Mouse (Mus musculus) heart, embryonic 12.5 days (tissue): ENCODE measurements around the gene Ccng2. TPM values are rescaled to one million over a fixed set of nuclear protein-coding genes. Genes with fewer than 3 reads are reported as not detected.

Experiments used
- ATAC-seq: fragments of 200-750 bp; cut with Nextera tagmentation; 2 replicates; pipeline ENCODE4 v1.8.0; 2017; ENCODE audit warnings: moderate TSS enrichment, moderate library complexity; ENCODE audit not compliant: insufficient number of reproducible peaks, low FRiP score
- H3K27ac ChIP-seq: fragments of 300-500 bp; sonication (generic); 2 replicates; pipeline ENCODE4 v1.5.1; 2016; ENCODE audit warnings: mild to moderate bottlenecking, moderate library complexity; ENCODE audit not compliant: poor library complexity, severe bottlenecking
- H3K27me3 ChIP-seq: fragments of 300-500 bp; sonication (generic); replicated peaks from 2 replicates; pipeline ENCODE4 v1.6.1; 2016; ENCODE audit warnings: mild to moderate bottlenecking, moderate library complexity
- H3K36me3 ChIP-seq: fragments of 300-500 bp; sonication (generic); 2 replicates; pipeline ENCODE4 v1.6.1; 2016; ENCODE audit warnings: mild to moderate bottlenecking, moderate library complexity
- H3K4me1 ChIP-seq: fragments of 300-500 bp; sonication (generic); replicated peaks from 2 replicates; pipeline ENCODE4 v1.6.1; 2016; ENCODE audit warnings: mild to moderate bottlenecking
- H3K4me2 ChIP-seq: fragments of 300-500 bp; sonication (generic); 2 replicates; pipeline ENCODE4 v1.6.1; 2016; ENCODE audit warnings: mild to moderate bottlenecking, moderate library complexity
- H3K4me3 ChIP-seq: fragments of 300-500 bp; sonication (generic); 2 replicates; pipeline ENCODE4 v1.5.1; 2016; ENCODE audit warnings: mild to moderate bottlenecking
- H3K9ac ChIP-seq: fragments of 300-500 bp; sonication (generic); 2 replicates; pipeline ENCODE4 v1.6.1; 2016; ENCODE audit warnings: mild to moderate bottlenecking, moderate library complexity
- H3K9me3 ChIP-seq: fragments of 300-500 bp; sonication (generic); replicated peaks from 2 replicates; pipeline ENCODE4 v1.6.1; 2016; ENCODE audit warnings: mild to moderate bottlenecking, moderate library complexity
- WGBS: fragments of 180-500 bp; shearing (Covaris S2); methylation state at CpG from one replicate; pipeline ENCODE4 v1.1.7; 2016; 5-methylcytosine and 5-hydroxymethylcytosine counted together
- polyA plus RNA-seq: library from polyadenylated mRNA; unstranded; fragments of >200 nt; fragmentation: Nextera tagmentation; extraction: Ambion mirVana; gene quantifications from 2 replicates; pipeline ENCODE4 v1.2.1, GENCODE M21; 2016

Gene Ccng2
- polyA plus RNA-seq, 1 experiment from 2014 or later: 48.0 TPM

- no peaks in the 10 kb centered on the region for H3K27me3 ChIP-seq
- peaks cover 20% of the 10 kb centered on the region for H3K4me1 ChIP-seq
- no peaks in the 10 kb centered on the region for H3K36me3 ChIP-seq
- H3K9ac ChIP-seq: no peak overlapping the region
- H3K4me2 ChIP-seq: no peak overlapping the region
- no peaks in the 10 kb centered on the region for H3K9me3 ChIP-seq
- ATAC-seq: no peak
- no peak overlapping the region for H3K4me3 ChIP-seq
- whole genome bisulfite sequencing: 58% methylated on average over 6 of the region's 6 CpGs
- no peak overlapping the region; the same call in 1 of the 2 replicates for H3K27ac ChIP-seq
These were observed 3.5 kb upstream of the Ccng2 start for GRCm38 (mm10) chr5:93263396-93264075.

GRCm38 (mm10) chr5:93264136-93264700 lies 2.8 kb upstream of the Ccng2 start:
- H3K4me3 ChIP-seq: no peak overlapping the region
- H3K4me2 ChIP-seq: no peak overlapping the region
- H3K27ac ChIP-seq: no peak overlapping the region; the same call in 1 of the 2 replicates
- H3K9ac ChIP-seq: no peak overlapping the region
- no peak for ATAC-seq
- 47% methylated on average over 1 of the region's 1 CpGs for WGBS
- H3K36me3 ChIP-seq: no peaks in the 10 kb centered on the region
- peaks cover 20% of the 10 kb centered on the region for H3K4me1 ChIP-seq
- H3K27me3 ChIP-seq: no peaks in the 10 kb centered on the region
- no peaks in the 10 kb centered on the region for H3K9me3 ChIP-seq

DNA sequence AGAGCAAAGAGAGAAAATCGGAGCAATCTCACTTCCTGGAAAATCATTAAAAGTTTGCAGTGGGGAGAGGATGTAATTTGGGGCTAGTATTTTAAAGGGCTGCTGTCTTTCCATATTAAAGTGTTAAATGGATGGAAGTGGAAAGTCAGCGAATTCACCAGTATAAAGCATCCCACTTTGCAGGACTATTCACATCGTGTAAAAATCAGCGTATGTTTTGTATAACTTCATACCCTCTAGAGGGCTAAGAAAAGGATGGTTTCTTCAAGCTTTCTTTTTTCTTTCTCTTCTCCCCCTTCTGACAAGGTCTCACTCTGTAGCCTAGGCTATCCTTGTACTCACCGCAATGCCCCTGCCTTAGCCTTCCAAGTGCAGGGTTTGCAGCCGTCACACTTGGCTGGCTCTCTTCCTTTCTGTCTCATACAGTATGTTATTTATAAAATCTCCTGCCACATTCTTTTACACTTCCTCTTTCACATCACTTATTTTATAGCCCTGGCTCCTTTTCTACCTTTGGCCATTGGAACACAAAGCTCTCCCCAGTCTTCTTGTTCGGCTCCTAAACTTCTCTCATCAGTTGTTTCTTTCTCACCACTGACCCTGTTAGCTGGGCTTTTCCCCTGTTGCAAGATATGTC lies 1.8 kb upstream of the Ccng2 start:
- Histone ChIP-seq H3K27me3 (no peaks in the 10 kb centered on the region), H3K9me3 (no peaks in the 10 kb centered on the region), H3K9ac (no peak overlapping the region), H3K4me2 (no peak overlapping the region), H3K27ac (no peak overlapping the region), H3K4me3 (no peak overlapping the region), H3K36me3 (no peaks in the 10 kb centered on the region), H3K4me1 (peaks cover 28% of the 10 kb centered on the region)
- ATAC-seq: no peak
- WGBS: 72% methylated on average over 7 of the region's 7 CpGs

DNA sequence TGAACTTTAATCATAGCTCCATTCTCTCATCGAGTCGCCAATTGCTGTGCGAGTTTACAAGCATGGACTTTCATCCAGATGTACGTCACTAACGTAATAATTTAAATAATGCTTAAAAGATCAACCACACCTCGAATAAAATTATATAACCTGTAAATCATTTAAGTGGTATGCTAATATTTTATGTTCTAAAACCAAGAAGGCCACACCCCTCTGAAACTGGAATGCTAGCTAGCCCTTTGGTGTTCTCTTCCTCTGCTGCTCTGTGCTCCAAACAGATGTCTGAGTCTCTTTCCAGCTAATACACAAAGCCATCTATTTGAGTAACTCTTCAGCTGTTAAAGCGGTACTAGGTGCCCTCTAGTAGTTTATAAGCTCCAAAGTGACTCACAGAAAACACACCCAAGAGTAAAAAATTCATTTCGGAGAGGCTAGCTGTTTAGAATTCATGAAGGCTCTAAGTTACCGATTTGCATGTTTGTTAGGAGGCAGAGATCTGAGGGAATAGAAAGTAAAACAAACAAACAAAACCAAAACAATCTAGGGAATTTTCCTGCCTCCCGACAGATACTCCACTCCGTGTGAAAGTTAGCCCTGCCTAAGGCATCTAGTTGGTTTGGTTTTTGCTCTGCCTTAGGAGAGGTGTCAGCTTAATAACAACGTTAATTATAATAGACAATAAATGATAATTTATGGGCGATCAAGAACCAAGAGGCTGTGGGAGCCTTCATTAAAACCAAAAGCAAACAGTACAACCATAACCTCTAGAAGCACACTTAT lies 1.1 kb upstream of the Ccng2 start:
- H3K27ac ChIP-seq: peak overlapping the region; percentile 84; the same call in 1 of the 2 replicates
- ATAC-seq: no peak
- H3K9ac ChIP-seq: no peak overlapping the region
- peaks cover 28% of the 10 kb centered on the region for H3K4me1 ChIP-seq
- WGBS: 60% methylated on average over 13 of the region's 13 CpGs
- H3K4me3 ChIP-seq: no peak overlapping the region
- no peaks in the 10 kb centered on the region for H3K27me3 ChIP-seq
- peaks cover 5% of the 10 kb centered on the region for H3K36me3 ChIP-seq
- no peaks in the 10 kb centered on the region for H3K9me3 ChIP-seq
- H3K4me2 ChIP-seq: peak overlapping the region; percentile 65; the same call in 1 of the 2 replicates

GRCm38 (mm10) chr5:93267851-93268606 lies 972 bp downstream of the Ccng2 start:
- H3K4me2 ChIP-seq: peak overlapping the region; percentile 67
- H3K9ac ChIP-seq: peak overlapping the region; percentile 95
- H3K27me3 ChIP-seq: no peaks in the 10 kb centered on the region
- H3K27ac ChIP-seq: peak overlapping the region; percentile 89
- peaks cover 24% of the 10 kb centered on the region for H3K4me1 ChIP-seq
- H3K36me3 ChIP-seq: peaks cover 21% of the 10 kb centered on the region
- WGBS: under 1% methylated on average over 48 of the region's 48 CpGs
- no peaks in the 10 kb centered on the region for H3K9me3 ChIP-seq
- H3K4me3 ChIP-seq: peak overlapping the region; percentile 85
- ATAC-seq: peak; percentile 80

DNA sequence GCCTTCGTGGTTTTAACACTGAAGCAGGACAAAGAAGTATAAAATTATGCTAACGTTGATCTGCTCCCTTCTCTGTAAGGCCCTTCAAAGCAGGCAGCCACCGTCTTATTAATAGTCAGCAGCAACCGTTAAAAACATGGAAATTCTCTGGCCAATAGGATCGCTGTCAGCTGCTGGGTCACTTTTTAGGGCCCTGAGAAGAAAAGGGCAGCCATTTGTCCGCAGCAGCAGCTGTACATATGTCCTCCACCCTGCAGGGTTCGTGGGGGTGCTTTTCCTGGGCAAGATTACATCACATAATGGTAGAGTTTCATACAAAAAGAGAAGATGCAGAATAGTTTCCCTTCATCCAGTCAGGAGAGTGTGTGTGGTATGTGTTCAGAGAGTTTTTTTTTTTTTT lies 3.0 kb downstream of the Ccng2 start:
- H3K4me3 ChIP-seq: no peak overlapping the region
- H3K9me3 ChIP-seq: no peaks in the 10 kb centered on the region
- no peaks in the 10 kb centered on the region for H3K27me3 ChIP-seq
- WGBS: 72% methylated on average over 7 of the region's 7 CpGs
- H3K36me3 ChIP-seq: peaks cover 42% of the 10 kb centered on the region
- peak overlapping the region; percentile 55; the same call in 1 of the 2 replicates for H3K4me2 ChIP-seq
- H3K4me1 ChIP-seq: peaks cover 11% of the 10 kb centered on the region; the same call in 1 of the 2 replicates
- H3K27ac ChIP-seq: no peak overlapping the region
- no peak for ATAC-seq
- 0 out of 2 replicates have a peak overlapping the region, but pooled peaks have one; percentile 15 for H3K9ac ChIP-seq

- peaks cover 48% of the 10 kb centered on the region for H3K36me3 ChIP-seq
- 95% methylated on average over 18 of the region's 18 CpGs for WGBS
- no peak for ATAC-seq
These were observed 3.7 kb downstream of the Ccng2 start for GRCm38 (mm10) chr5:93270721-93271120.

DNA sequence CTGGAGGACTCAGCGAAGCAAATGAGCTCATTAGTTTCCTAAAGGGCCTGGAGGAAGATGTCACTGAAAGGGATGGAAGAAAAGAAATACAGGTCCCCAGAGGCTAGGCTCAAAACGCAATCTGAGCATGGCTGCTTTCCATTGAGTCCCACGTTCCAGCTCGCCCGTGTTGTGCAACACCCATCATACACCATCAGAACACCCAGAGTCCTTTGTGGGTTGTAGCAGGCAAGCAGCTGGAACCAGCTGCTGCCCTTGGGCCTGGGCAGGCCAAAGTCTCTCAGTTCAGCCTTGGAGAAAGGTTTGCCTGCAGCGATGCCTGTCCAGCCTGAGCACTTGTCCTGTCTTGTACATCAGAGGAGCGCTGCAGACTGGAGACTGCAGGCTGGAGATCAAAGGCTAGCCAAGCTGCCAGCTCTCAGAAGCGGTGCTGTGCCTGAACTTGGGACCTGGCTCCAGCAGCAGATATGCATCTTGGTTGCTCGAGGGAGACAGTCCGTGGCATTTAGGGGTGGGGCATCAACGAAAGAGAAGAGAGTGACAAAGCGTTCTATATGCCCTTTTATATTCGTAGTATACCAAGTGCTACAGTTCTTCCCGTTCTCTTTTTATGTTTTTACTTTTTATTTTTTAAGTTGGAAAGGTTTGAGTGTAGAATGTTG lies 15.5 kb downstream of the Ccng2 start:
- Histone ChIP-seq H3K27me3 (no peaks in the 10 kb centered on the region), H3K4me1 (peaks cover 8% of the 10 kb centered on the region; the same call in 1 of the 2 replicates), H3K4me2 (no peak overlapping the region), H3K9me3 (no peaks in the 10 kb centered on the region), H3K9ac (no peak overlapping the region), H3K36me3 (peaks cover 8% of the 10 kb centered on the region), H3K27ac (no peak overlapping the region), H3K4me3 (no peak overlapping the region)
- ATAC-seq: no peak
- 63% methylated on average over 14 of the region's 14 CpGs for WGBS

More at GRCm38 (mm10) chr5:93270721-93271120, 3.7 kb downstream of the Ccng2 start:
- Histone ChIP-seq H3K4me3 (no peak overlapping the region), H3K4me1 (peaks cover 10% of the 10 kb centered on the region; the same call in 1 of the 2 replicates), H3K27ac (no peak overlapping the region), H3K27me3 (no peaks in the 10 kb centered on the region), H3K9me3 (no peaks in the 10 kb centered on the region), H3K4me2 (no peak overlapping the region), H3K9ac (no peak overlapping the region)

- 63% methylated on average over 7 of the region's 7 CpGs for WGBS
- H3K4me1 ChIP-seq: peaks cover 8% of the 10 kb centered on the region; the same call in 1 of the 2 replicates
- ATAC-seq: no peak
- no peak overlapping the region for H3K9ac ChIP-seq
- no peak overlapping the region for H3K4me3 ChIP-seq
- no peaks in the 10 kb centered on the region for H3K27me3 ChIP-seq
- peaks cover 2% of the 10 kb centered on the region; the same call in 1 of the 2 replicates for H3K36me3 ChIP-seq
- H3K9me3 ChIP-seq: no peaks in the 10 kb centered on the region
- H3K4me2 ChIP-seq: no peak overlapping the region
- no peak overlapping the region for H3K27ac ChIP-seq
These were observed 16.1 kb downstream of the Ccng2 start for GRCm38 (mm10) chr5:93283109-93283508.

DNA sequence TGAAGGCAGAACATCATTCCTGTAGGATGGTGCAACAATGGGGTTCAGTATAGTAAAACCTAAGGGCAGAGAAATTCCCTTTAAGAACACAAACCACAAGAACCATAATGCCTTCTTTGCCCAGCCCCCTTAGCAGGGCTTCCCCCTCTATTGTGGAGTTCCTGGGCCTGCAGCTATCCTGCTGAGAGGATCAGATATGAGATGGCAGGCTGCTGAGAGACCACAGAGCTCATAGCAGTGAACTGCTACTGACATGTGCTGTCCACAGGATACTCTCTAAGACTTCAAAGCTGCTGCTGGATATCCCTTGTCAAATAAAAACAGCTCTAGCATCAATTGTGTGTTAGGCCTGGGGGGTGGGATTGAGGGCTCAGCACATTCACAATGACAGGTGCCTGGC lies 21.5 kb downstream of the Ccng2 start:
- H3K9me3 ChIP-seq: peaks cover 7% of the 10 kb centered on the region
- H3K4me3 ChIP-seq: no peak overlapping the region
- peaks cover 21% of the 10 kb centered on the region for H3K4me1 ChIP-seq
- H3K9ac ChIP-seq: no peak overlapping the region
- H3K36me3 ChIP-seq: no peaks in the 10 kb centered on the region; the same call in 1 of the 2 replicates
- H3K27me3 ChIP-seq: no peaks in the 10 kb centered on the region
- H3K27ac ChIP-seq: no peak overlapping the region
- ATAC-seq: no peak
- no peak overlapping the region for H3K4me2 ChIP-seq
